Mouse (Mus musculus): Measurements from ENCODE around the gene Tmc3. TPM values are rescaled to one million over a fixed set of nuclear protein-coding genes. Genes with fewer than 3 reads are reported as not detected.
A peak's percentile ranks its signal among the peaks of the same experiment; 100 is the strongest.

Gene Tmc3
- polyA plus RNA-seq, 1 experiment, result 0.19 TPM

- no peak overlapping the region for H3K4me3 ChIP-seq (replicated peaks; ENCODE audit: extremely low read depth, low read depth, low read length)
- WGBS, result 78% methylated on average over 11 of the region's 11 CpGs
- peaks cover 7% of the 10 kb centered on the region; the same call in 1 of the 2 replicates for H3K4me1 ChIP-seq (ENCODE audit: control insufficient read depth, insufficient read depth, low read length)
- no peak for DNase-seq
- TF ChIP-seq POLR2A (IDR thresholded peaks at IDR 0.05; ENCODE audit: borderline replicate concordance, extremely low read depth, low read depth, low read length), result no peak
- TF ChIP-seq CTCF (IDR thresholded peaks at IDR 0.05; ENCODE audit: insufficient read depth, low read length), result no peak
These were observed 75.6 kb downstream of the Tmc3 start for GRCm38 (mm10) chr7:83660273-83660691.

DNA sequence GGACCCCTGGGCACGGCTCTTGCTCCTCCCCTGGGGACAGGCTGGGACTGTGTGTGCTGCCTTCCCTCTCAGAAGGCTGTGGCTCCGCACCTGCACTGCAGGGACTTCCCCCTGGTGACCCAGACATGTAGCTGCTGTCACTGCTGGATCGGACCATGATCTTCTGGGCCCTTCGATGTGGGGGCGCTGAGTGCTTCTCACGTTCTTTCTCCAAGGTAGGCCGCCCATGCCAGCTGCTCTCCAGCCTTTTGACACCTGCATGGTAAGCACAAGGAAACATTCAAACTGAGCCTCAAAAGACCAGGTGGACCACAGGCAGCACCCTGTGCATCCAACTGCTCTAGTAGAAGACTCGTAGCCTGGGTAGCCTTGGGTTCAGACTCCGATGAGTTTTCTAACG is 76.3 kb downstream of the Tmc3 start:
- no peak overlapping the region for H3K4me3 ChIP-seq (replicated peaks; ENCODE audit: extremely low read depth, low read depth, low read length)
- 87% methylated on average over 10 of the region's 10 CpGs for WGBS
- TF ChIP-seq CTCF (IDR thresholded peaks at IDR 0.05; ENCODE audit: insufficient read depth, low read length), result no peak
- no peak for TF ChIP-seq POLR2A (IDR thresholded peaks at IDR 0.05; ENCODE audit: borderline replicate concordance, extremely low read depth, low read depth, low read length)
- DNase-seq, result no peak
- H3K4me1 ChIP-seq (ENCODE audit: control insufficient read depth, insufficient read depth, low read length), result 0 out of 2 replicates have a peak, but pooled peaks cover 2% of the 10 kb centered on the region

DNA sequence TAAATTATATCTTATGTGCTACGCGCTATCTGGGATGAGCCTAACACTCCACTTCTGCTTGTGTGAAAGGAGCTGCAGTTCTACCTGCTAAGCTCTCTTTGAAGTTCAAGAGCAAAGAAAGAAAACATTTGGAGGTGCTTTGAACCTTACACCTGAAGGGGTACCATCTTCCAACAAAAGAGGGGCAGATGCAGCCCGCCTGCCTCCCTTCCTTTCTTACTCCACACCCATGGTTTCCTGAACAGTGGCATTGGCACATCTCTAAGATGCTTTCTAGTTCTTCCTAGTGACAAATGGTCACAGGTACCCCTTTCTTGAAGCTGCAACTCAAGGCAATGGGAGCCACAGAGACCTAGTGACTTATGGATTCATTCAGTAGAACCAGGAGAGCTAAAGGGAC is 77.0 kb downstream of the Tmc3 start:
- TF ChIP-seq POLR2A (IDR thresholded peaks at IDR 0.05; ENCODE audit: borderline replicate concordance, extremely low read depth, low read depth, low read length), result no peak
- TF ChIP-seq CTCF (IDR thresholded peaks at IDR 0.05; ENCODE audit: insufficient read depth, low read length), result no peak
- DNase-seq, result no peak
- 97% methylated on average over 3 of the region's 3 CpGs for WGBS
- Histone ChIP-seq H3K4me3 (replicated peaks; ENCODE audit: extremely low read depth, low read depth, low read length) (no peak overlapping the region), H3K4me1 (ENCODE audit: control insufficient read depth, insufficient read depth, low read length) (0 out of 2 replicates have a peak, but pooled peaks cover 2% of the 10 kb centered on the region)

- no peak overlapping the region for H3K4me3 ChIP-seq (replicated peaks; ENCODE audit: extremely low read depth, low read depth, low read length)
- TF ChIP-seq CTCF (IDR thresholded peaks at IDR 0.05; ENCODE audit: insufficient read depth, low read length) (no peak), POLR2A (IDR thresholded peaks at IDR 0.05; ENCODE audit: borderline replicate concordance, extremely low read depth, low read depth, low read length) (no peak)
These were observed 78.1 kb downstream of the Tmc3 start for GRCm38 (mm10) chr7:83662711-83663375.

DNA sequence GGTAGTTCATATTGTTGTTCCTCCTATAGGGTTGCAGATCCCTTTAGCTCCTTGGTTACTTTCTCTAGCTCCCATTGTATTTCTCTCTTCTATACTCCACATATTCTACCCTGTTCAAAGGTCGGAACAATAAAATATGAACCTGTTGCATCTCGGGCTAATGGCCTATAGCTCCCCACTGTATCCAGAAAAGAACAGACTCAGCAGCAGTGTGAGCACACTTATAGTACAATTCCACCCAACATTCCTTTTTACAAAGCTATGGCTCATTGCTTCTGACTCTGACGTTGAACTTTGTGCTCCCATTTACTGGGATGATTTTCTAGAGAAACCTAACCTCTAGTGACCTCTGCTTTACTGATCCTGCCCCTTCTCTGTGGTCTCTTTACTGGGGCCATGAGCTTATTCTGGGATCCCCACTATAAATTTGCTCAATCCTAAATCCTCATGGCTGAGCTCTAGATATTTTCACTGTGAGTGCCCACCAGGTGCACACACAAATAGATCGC is 81.4 kb downstream of the Tmc3 start:
- WGBS, result 92% methylated on average over 4 of the region's 4 CpGs
- TF ChIP-seq POLR2A (IDR thresholded peaks at IDR 0.05; ENCODE audit: borderline replicate concordance, extremely low read depth, low read depth, low read length) (no peak), CTCF (IDR thresholded peaks at IDR 0.05; ENCODE audit: insufficient read depth, low read length) (no peak)
- H3K4me3 ChIP-seq (replicated peaks; ENCODE audit: extremely low read depth, low read depth, low read length), result no peak overlapping the region
- no peak for DNase-seq
- H3K4me1 ChIP-seq (ENCODE audit: control insufficient read depth, insufficient read depth, low read length), result no peaks in the 10 kb centered on the region

More at GRCm38 (mm10) chr7:83662711-83663375, 78.1 kb downstream of the Tmc3 start:
- 86% methylated on average over 6 of the region's 6 CpGs for WGBS
- H3K4me1 ChIP-seq (ENCODE audit: control insufficient read depth, insufficient read depth, low read length), result 0 out of 2 replicates have a peak, but pooled peaks cover 2% of the 10 kb centered on the region
- DNase-seq, result no peak

GRCm38 (mm10) chr7:83667936-83668645 is 83.4 kb downstream of the Tmc3 start:
- H3K4me1 ChIP-seq (ENCODE audit: control insufficient read depth, insufficient read depth, low read length), result no peaks in the 10 kb centered on the region
- DNase-seq, result no peak
- WGBS, result 69% methylated on average over 5 of the region's 5 CpGs

DNA sequence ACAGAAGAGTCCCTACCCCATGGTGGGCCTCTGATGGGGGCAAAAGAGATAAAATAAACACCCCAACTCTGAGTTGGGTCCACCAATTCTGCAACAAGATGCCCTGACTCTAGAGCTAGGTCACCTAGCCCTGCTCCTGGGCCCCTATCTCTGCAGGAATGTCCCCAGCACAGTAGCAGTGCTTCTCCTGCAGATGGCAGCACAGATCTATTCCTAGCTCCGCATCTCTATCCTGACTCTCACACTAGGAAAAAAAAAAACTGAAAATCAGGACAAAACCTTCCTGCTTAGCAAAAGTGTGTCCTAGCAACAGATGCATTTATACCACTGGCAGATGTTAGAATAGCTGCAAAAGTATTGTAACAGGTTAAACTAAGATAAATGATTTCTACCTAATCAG is 84.0 kb downstream of the Tmc3 start:
- TF ChIP-seq CTCF (IDR thresholded peaks at IDR 0.05; ENCODE audit: insufficient read depth, low read length), result peak; percentile 69
- TF ChIP-seq POLR2A (IDR thresholded peaks at IDR 0.05; ENCODE audit: borderline replicate concordance, extremely low read depth, low read depth, low read length), result no peak
- no peak for DNase-seq
- no peaks in the 10 kb centered on the region for H3K4me1 ChIP-seq (ENCODE audit: control insufficient read depth, insufficient read depth, low read length)
- WGBS, result 18% methylated on average over 1 of the region's 1 CpGs
- H3K4me3 ChIP-seq (replicated peaks; ENCODE audit: extremely low read depth, low read depth, low read length), result no peak overlapping the region

More at GRCm38 (mm10) chr7:83667936-83668645, 83.4 kb downstream of the Tmc3 start:
- TF ChIP-seq CTCF (IDR thresholded peaks at IDR 0.05; ENCODE audit: insufficient read depth, low read length) (no peak), POLR2A (IDR thresholded peaks at IDR 0.05; ENCODE audit: borderline replicate concordance, extremely low read depth, low read depth, low read length) (no peak)
- no peak overlapping the region for H3K4me3 ChIP-seq (replicated peaks; ENCODE audit: extremely low read depth, low read depth, low read length)

GRCm38 (mm10) chr7:83671573-83671972 is 86.8 kb downstream of the Tmc3 start:
- Histone ChIP-seq H3K4me3 (replicated peaks; ENCODE audit: extremely low read depth, low read depth, low read length) (no peak overlapping the region), H3K4me1 (ENCODE audit: control insufficient read depth, insufficient read depth, low read length) (no peaks in the 10 kb centered on the region)
- TF ChIP-seq POLR2A (IDR thresholded peaks at IDR 0.05; ENCODE audit: borderline replicate concordance, extremely low read depth, low read depth, low read length) (no peak), CTCF (IDR thresholded peaks at IDR 0.05; ENCODE audit: insufficient read depth, low read length) (no peak)
- DNase-seq, result no peak
- 90% methylated on average over 6 of the region's 6 CpGs for WGBS

Other genes with a start within 250 kb of the Tmc3 start
- 9.0 and 14.3 TPM in 2 replicates for gene Stard5, start 47.0 kb downstream of the Tmc3 start, polyA plus RNA-seq (2012; rRNA removed)
- gene Il16, start 160.8 kb downstream of the Tmc3 start, polyA plus RNA-seq (2012; rRNA removed), result 12.0 and 15.7 TPM in 2 replicates
- gene Cfap161, start 210.0 kb downstream of the Tmc3 start, polyA plus RNA-seq (2012; rRNA removed), result 2.3 and 3.3 TPM in 2 replicates

Measured in lung, adult 2 months (tissue).